In genomic region chr4:63935314-63935713, GRCm38 (mm10) we compare ENCODE assay signal across 26 mouse cellular contexts.
"Had no signal": no experiment of that assay in that cellular context is flagged by ENCODE, and none has a peak within 500 bp of the region (broad histone marks: within the 10 kb centered on the region; RNA-seq: fewer than 3 reads in every experiment).

No protein-coding gene starts in this region.

- ATAC-seq: hindbrain, postnatal 0 days; intestine, embryonic 16.5 days had no signal

- H3K27ac ChIP-seq: heart, adult 2 months; heart, embryonic 13.5 days; heart, embryonic 15.5 days; hindbrain, embryonic 13.5 days; hindbrain, embryonic 15.5 days; hindbrain, postnatal 0 days; kidney, postnatal 0 days; layer of hippocampus, adult 2 months; left cerebral cortex, adult 2 months; limb, embryonic 10.5 days; limb, embryonic 12.5 days; liver, embryonic 13.5 days; liver, embryonic 15.5 days had no signal

- H3K4me1 ChIP-seq: heart, embryonic 13.5 days; heart, embryonic 15.5 days; hindbrain, embryonic 13.5 days; hindbrain, embryonic 15.5 days; limb, embryonic 10.5 days; limb, embryonic 12.5 days; liver, embryonic 13.5 days; liver, embryonic 15.5 days had no signal

- H3K36me3 ChIP-seq: heart, embryonic 13.5 days; heart, embryonic 15.5 days; hindbrain, embryonic 13.5 days; hindbrain, embryonic 15.5 days; limb, embryonic 10.5 days; limb, embryonic 12.5 days; liver, embryonic 13.5 days; liver, embryonic 15.5 days had no signal

- H3K9ac ChIP-seq: heart, embryonic 13.5 days; heart, embryonic 15.5 days; hindbrain, embryonic 13.5 days; hindbrain, embryonic 15.5 days; limb, embryonic 12.5 days; liver, embryonic 13.5 days; liver, embryonic 15.5 days had no signal

- H3K9me3 ChIP-seq: heart, embryonic 15.5 days; hindbrain, embryonic 13.5 days; hindbrain, embryonic 15.5 days; limb, embryonic 10.5 days; limb, embryonic 12.5 days; liver, embryonic 13.5 days; liver, embryonic 15.5 days had no signal

- H3K4me3 ChIP-seq: heart, adult 2 months; heart, embryonic 13.5 days; heart, embryonic 15.5 days; hindbrain, embryonic 13.5 days; hindbrain, embryonic 15.5 days; layer of hippocampus, adult 2 months; left cerebral cortex, adult 2 months; limb, embryonic 10.5 days; limb, embryonic 12.5 days; liver, embryonic 13.5 days; liver, embryonic 15.5 days had no signal

- H3K4me2 ChIP-seq: heart, embryonic 11.5 days; heart, embryonic 13.5 days; heart, embryonic 15.5 days; hindbrain, embryonic 13.5 days; hindbrain, embryonic 15.5 days; limb, embryonic 12.5 days; liver, embryonic 11.5 days; liver, embryonic 13.5 days; liver, embryonic 15.5 days had no signal

- DNase-seq: gastrocnemius, postnatal 14 days; gastrocnemius, postnatal 36 days; heart, adult 11 months; heart, adult 2 months; heart, postnatal 14 days; heart, postnatal 36 days; kidney, adult 11 months; kidney, adult 8-10 months; kidney, postnatal 14 days; kidney, postnatal 4 days; liver; liver, embryonic 13.5 days had no signal

- H3K27me3 ChIP-seq: hindbrain, embryonic 13.5 days; hindbrain, embryonic 15.5 days; limb, embryonic 12.5 days; liver, embryonic 13.5 days; liver, embryonic 15.5 days had no signal
